Mouse (Mus musculus) induced T-regulatory cell, adult 2 months (primary cell): ENCODE results near the gene Pin4.
A peak's percentile ranks its signal among the peaks of the same experiment; 100 is the strongest.
"Not testable (repeated sequence)": the region's sequence is repeated elsewhere in the genome, so short reads cannot be mapped to it uniquely, and the experiment has no call there.

Experiments
- DNase-seq: peaks from one replicate; pipeline ENCODE4 v3.0.0-alpha.2; 2012; ENCODE audit warnings: low read depth

Pin4 gene

GRCm38 (mm10) chrX:102119042-102119864, at the start of gene Pin4:
TSS of gene Pin4 (plus strand) at chrX:102119447.
- peak; percentile 95 for DNase-seq

DNA sequence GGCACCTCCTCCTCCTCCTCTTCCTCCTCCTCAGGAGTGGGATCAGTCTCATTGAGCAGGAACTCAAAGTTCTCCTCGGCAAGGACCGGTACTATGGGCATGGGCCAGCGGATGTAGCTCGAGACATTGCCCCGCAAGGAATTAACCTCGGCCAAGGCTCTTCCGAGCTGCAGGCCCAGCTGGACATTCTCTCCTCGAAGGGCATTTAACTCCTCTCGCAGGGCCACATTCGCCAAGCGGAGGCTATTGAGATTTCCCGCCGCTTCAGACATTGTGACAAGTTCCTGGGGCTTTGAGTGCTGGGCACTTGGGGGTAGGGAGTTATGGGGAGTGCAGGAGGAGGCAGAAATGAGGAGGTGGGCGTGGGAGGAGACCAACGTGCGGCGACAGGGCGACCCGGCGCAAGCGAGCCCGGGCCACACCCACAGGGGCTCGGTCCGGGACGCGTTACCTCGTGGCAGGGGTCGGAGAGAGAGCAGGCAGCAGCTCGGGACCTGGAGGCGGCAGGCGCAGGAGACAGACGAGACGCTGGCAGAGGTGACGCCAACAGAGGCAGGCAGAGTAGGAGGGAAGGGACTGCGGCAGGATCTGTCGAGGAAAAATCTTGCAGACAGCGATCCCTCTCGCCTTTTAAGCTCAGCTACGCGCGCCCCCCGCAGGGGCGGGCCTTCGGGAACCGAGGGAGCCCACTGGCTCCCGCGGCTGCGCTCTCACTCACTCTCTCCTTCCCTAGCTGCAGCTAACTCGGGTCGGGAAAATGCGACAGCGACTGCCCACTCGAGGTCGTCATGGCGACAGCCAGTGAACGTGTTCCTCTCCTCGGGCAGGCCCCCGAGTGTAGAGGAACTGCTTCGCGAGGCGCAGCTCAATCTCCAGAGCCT, 48.4 kb upstream of the Pin4 start, which contains the start of gene Rtl5:
Gene Rtl5, minus strand, starts transcription at position 714 of the 881 bp plus-strand sequence.
- DNase-seq: peak; percentile 55

DNA sequence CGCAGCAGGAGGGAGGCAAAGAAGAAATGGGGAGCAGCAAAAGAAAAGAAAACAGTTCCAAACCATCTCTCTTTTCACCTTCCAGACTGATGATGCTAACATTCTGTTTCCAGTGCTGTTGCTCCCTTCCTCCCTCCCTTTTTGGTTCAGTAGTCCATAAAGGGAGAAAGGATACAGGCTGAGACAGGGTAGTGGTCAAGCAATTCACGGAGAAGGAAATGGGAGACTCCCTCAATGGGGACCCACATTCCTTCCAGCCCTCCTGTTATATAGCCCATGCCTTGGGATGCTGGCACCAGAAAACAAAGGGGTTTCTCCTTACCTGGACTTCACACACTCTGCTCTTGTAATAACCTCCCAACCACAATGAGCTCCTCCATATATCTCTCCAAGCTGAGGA, 47.7 kb upstream of the Pin4 start:
- no peak for DNase-seq

DNA sequence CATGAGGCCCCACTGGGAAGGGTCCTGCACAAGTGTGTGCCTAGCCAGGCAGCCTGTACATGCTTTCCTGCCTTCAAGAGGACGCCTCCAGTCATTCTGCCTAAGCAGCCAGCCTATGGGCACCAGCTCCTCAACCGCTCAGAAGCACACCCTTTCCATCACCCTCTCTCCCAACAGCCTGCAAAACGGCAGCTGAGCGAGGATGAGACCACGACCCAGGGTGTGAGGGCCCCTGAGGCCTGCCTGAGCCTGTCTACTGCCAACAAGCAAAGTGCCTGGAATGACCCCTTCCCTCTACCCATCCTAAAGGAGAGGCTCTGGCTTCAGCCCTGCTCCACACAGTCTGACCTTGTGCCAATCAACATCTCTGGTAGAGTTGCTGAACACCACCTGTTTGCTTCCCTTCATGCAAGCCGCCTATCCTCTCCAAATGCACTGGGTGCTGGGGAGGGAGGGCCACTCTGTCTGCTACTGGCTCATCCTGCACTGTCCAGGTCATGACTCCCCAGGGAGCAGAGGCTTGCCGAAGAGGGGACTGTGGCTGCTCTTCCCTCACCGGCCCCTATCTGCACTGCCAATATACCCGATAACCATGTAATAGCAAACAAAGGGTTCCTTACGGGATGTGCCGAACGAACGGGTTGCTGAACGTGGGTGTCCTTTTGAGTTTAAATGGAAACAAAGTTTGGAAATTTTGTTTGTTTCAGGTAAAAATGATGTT, 45.5 kb upstream of the Pin4 start:
- DNase-seq: no peak

- no peak for DNase-seq
Measured at GRCm38 (mm10) chrX:102074435-102074834, 44.8 kb upstream of the Pin4 start.

DNA sequence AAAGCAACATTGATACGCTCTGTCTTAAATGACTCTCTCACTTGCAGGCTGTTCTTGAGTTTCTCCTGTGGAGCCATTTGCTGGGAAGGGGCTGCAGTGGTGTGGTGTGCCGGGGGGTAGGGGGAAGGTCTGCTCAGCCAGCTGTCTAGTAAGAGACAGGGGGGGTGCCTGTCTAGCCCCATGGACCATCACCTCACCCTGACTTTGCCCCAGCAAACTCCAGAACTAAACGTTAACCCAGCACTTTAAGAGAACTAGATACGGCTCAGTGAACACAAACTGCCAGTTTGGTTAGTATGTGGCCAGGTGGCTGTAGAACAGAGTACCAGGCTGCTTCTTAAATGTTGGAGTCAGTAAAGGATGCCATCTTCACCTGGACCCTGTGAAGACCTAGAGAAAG, 44.1 kb upstream of the Pin4 start:
- DNase-seq: no peak

DNA sequence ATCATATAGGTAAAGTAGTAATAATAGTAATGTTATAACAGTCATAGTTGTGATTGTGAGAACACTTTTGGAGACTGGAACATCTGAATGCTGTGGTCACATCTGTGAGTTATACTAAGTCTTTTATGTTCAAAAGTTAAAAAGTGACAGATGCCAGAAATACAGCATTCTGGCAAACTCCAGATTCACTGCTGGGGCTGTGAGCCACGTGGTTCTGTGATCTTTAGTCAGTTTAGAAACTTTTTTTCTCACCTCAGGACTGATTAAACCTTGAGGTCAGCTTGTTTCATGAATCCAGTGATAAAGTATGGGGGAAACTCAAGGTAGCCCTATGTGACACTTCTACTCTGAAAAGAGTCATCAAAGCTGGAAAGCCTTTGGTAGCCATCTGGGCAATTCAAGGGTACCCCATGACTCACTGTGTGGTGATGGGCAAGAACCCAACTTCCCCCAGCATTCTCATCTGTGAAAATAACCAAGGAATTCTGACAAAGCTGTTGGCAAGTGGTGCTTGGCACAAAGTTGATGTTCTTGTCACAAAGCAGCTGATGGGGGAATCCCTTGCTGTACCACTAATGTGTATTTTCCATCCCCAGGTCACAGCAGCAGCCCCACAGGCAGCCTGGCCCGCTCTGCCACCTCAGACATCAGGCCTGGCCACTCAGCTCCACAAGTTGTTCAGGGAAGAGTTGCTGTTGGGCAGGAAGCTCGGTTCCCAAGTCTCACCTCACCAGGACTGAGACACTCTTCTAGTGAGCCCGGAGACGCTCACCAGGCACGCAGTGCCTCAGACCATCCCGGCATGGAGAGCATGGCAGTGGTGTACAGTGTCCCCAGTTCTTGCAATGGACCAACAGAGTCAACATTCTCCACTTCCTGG, 42.1 kb upstream of the Pin4 start:
- DNase-seq: no peak

GRCm38 (mm10) chrX:102081076-102081475, 38.2 kb upstream of the Pin4 start:
- DNase-seq: no peak

DNA sequence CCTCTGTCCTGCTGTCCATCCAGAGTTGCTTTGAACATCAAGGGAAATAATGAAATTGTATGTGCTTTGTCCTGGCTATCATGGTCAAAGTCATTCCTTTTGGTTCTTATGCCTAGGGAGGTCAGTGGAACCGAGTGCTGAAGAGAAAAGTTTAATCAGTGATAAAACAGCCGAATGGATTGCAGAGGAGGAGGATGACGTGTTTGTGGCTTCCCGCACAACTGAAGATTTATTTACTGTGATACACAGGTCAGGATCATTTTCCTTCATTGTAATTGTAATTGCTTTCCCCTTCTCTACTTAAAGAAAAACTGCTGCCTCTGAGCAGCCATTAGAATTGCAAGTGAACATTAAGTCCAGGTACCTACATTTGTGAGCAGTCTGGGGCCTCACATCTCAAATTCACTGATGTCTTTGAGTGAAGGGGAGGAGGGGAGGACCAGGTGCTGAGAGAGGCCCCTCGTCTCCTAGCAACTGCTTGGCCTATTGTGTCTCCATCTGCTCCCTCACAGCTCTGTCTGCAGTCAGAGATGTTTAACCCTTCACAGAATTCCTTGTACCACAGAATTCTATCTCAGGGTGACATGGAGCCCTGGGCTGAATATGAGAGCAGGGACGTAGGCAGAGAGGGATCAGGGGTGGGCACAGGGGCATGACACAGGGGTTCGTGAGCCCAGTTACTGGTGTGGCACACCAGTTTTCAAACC, 37.5 kb upstream of the Pin4 start:
- no peak for DNase-seq

- DNase-seq: no peak
Measured at GRCm38 (mm10) chrX:102082340-102082739, 36.9 kb upstream of the Pin4 start.

DNA sequence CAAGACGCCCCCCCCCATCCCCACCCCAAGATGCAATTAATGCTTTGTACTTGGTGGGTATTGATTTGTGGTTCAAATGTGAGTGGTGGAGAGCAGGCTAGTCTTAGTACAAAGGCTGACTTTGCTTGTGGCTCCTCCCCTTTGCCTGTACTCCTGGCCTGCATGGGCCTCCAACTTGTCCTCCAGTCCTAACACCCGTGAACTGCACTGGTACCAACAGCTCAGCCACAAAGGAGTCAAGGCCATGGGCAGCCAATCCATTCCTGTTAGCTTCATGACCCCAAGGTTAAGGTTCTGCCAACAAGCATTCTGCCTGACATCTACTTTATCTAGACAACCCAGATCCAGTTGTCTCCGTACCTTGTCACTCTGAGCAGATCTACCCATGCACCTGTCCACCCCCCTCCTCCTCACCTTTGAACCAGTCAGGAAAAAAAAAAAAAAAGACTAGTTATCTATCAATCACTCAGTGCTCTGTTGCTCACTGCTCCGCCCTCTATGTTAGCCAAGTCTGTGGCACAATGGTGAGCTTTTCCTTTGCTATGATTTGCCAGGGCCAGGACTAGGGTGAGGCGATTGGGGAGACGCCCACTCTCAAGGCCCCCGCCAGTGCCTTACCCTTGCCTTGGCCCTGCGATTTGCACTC, 33.3 kb upstream of the Pin4 start:
- DNase-seq: no peak

DNA sequence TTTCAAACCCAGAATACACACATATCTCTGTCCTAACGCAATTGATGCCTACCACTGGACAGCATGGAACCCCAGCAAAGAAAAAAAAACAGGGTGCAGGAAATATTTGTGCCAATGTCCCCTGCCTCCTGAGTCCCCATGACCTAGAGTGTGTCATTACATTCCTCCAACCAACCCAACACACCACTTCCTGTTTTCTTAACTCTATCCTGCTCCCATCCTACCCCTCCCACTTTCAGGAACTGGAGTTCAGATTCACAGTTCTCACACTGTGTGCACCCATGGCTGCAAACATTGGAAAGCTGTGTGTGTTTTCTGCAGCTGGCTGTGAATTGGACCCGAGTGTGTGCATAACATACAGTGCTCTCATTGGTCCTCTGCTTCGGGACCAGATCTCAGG, 28.6 kb upstream of the Pin4 start:
- no peak for DNase-seq

- DNase-seq: no peak
Measured at GRCm38 (mm10) chrX:102094381-102094904, 24.8 kb upstream of the Pin4 start.

- DNase-seq: no peak
Measured at GRCm38 (mm10) chrX:102101886-102102285, 17.4 kb upstream of the Pin4 start.

- DNase-seq: not testable (repeated sequence)
Measured at GRCm38 (mm10) chrX:102103830-102104229, 15.4 kb upstream of the Pin4 start.

- DNase-seq: not testable (repeated sequence)
Measured at GRCm38 (mm10) chrX:102109349-102109748, 9.9 kb upstream of the Pin4 start.

GRCm38 (mm10) chrX:102115676-102116075, 3.6 kb upstream of the Pin4 start:
- no peak for DNase-seq

- DNase-seq: no peak
Measured at GRCm38 (mm10) chrX:102121321-102121720, 2.1 kb downstream of the Pin4 start.

DNA sequence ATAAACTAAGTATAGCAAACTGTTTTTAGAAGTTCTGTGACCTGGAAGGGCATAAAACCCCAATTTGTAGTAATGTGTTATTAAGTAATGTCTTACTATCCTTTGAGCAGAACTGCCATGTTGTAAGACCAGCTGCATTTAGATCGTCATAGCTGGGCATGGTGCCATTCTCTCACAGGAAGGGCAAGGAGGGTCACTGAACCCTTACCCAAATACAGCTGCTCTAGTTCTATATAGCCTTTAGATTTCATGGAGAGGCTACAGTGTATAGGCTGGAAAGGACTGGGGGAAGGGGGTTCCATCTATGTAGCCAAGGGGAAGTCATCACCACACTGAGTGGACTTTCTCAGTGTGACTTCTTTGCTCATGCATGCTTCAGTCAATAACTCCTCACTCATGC, 21.9 kb downstream of the Pin4 start:
- DNase-seq: no peak
